In genomic region chr2:170157280-170158200, GRCm38 (mm10) we compare ENCODE assay signal across 17 mouse cellular contexts. TPM values are rescaled to one million over a fixed set of nuclear protein-coding genes. Genes with fewer than 3 reads are reported as not detected.
DNase-seq lines count a peak whose midpoint lies in the region; ATAC-seq and TF ChIP-seq lines count a peak whose summit lies in the region.
"Had no signal": no experiment of that assay in that cellular context is flagged by ENCODE, and none has a peak within 500 bp of the region (broad histone marks: within the 10 kb centered on the region; RNA-seq: fewer than 3 reads in every experiment).

No protein-coding gene starts in this region.

- peaks cover 54% of the 10 kb centered on the region for H3K4me1 ChIP-seq in lung, embryonic 15.5 days
- peaks cover 3% of the 10 kb centered on the region for H3K4me1 ChIP-seq in ES-Bruce4 (ENCODE audit: control insufficient read depth, insufficient read depth, low read length)
- peaks cover 18% of the 10 kb centered on the region for H3K4me1 ChIP-seq in intestine, embryonic 15.5 days (replicated peaks)

- no peak overlapping the region for H3K4me2 ChIP-seq in lung, embryonic 15.5 days
- no peak overlapping the region for H3K4me2 ChIP-seq in intestine, embryonic 15.5 days (replicated peaks)
- H3K4me2 ChIP-seq: embryonic facial prominence, embryonic 13.5 days; forebrain, embryonic 15.5 days had no signal

- H3K27me3 ChIP-seq in lung, embryonic 15.5 days: no peaks in the 10 kb centered on the region
- H3K27me3 ChIP-seq in ES-Bruce4 (ENCODE audit: control insufficient read depth, insufficient read depth, low read length, poor library complexity, severe bottlenecking): no peaks in the 10 kb centered on the region
- no peaks in the 10 kb centered on the region for H3K27me3 ChIP-seq in intestine, embryonic 15.5 days (replicated peaks)
- H3K27me3 ChIP-seq: embryonic facial prominence, embryonic 13.5 days; forebrain, embryonic 15.5 days; Patski had no signal

- H3K9me3 ChIP-seq in lung, embryonic 15.5 days: no peaks in the 10 kb centered on the region
- no peaks in the 10 kb centered on the region for H3K9me3 ChIP-seq in ES-Bruce4 (replicated peaks; ENCODE audit: control insufficient read depth, insufficient read depth, low read length, poor library complexity, severe bottlenecking)
- H3K9me3 ChIP-seq in intestine, embryonic 15.5 days: no peaks in the 10 kb centered on the region
- H3K9me3 ChIP-seq: embryonic facial prominence, embryonic 13.5 days; forebrain, embryonic 15.5 days had no signal

- TF ChIP-seq EP300 in ES-Bruce4 (IDR thresholded peaks at IDR 0.05; ENCODE audit: insufficient read depth, low read depth, low read length): no peak

- H3K9ac ChIP-seq in lung, embryonic 15.5 days: no peak overlapping the region
- H3K9ac ChIP-seq in ES-Bruce4 (ENCODE audit: low read depth, poor library complexity, severe bottlenecking): peak overlapping the region; percentile 54
- H3K9ac ChIP-seq in intestine, embryonic 15.5 days: no peak overlapping the region
- H3K9ac ChIP-seq: embryonic facial prominence, embryonic 13.5 days; forebrain, embryonic 15.5 days had no signal

- no peak overlapping the region for H3K4me3 ChIP-seq in lung, embryonic 15.5 days
- H3K4me3 ChIP-seq in ES-Bruce4 (ENCODE audit: low read depth, low read length): 0 out of 2 replicates have a peak overlapping the region, but pooled peaks have one; percentile 7
- no peak overlapping the region for H3K4me3 ChIP-seq in intestine, embryonic 15.5 days (replicated peaks)
- no peak overlapping the region for H3K4me3 ChIP-seq in gastrocnemius, adult 2 months
- H3K4me3 ChIP-seq: embryonic facial prominence, embryonic 13.5 days; forebrain, embryonic 15.5 days had no signal

- no peak for DNase-seq in lung, adult 18-20 months
- DNase-seq in induced T-regulatory cell, adult 2 months (ENCODE audit: low read depth): peak; percentile 71
- no peak for DNase-seq in gastrocnemius, adult 2 months
- DNase-seq in left cerebral cortex, postnatal 10 days (ENCODE audit: extremely low spot score in 1 of 2, low spot score in 2 of 2): no peak
- DNase-seq: cerebellum, adult 2 months; gastrocnemius, postnatal 25 days; left cerebral cortex, postnatal 4 days; right cerebral cortex, postnatal 4 days had no signal

- H3K36me3 ChIP-seq in lung, embryonic 15.5 days: no peaks in the 10 kb centered on the region
- H3K36me3 ChIP-seq in ES-Bruce4 (ENCODE audit: control insufficient read depth, insufficient read depth, low read length, poor library complexity, severe bottlenecking): no peaks in the 10 kb centered on the region
- H3K36me3 ChIP-seq in intestine, embryonic 15.5 days: no peaks in the 10 kb centered on the region
- H3K36me3 ChIP-seq: embryonic facial prominence, embryonic 13.5 days; forebrain, embryonic 15.5 days had no signal

- WGBS in lung, embryonic 15.5 days: 36% methylated on average over 11 of the region's 11 CpGs
- WGBS in intestine, embryonic 15.5 days: 33% methylated on average over 11 of the region's 11 CpGs

- no peak for TF ChIP-seq POLR2A in ES-Bruce4 (IDR thresholded peaks at IDR 0.05; ENCODE audit: insufficient read depth, low read length)

- intact Hi-C loops in gastrocnemius, adult 2 months (cut with DNase I): no loop called here
- intact Hi-C loops in left cerebral cortex, postnatal 10 days (cut with DNase I): no loop called here

- ATAC-seq in lung, embryonic 15.5 days (ENCODE audit: borderline replicate concordance, extremely low read depth, low FRiP score, low TSS enrichment): no peak
- ATAC-seq in megakaryocyte progenitor cell, adult 5-6 weeks (replicated peaks; ENCODE audit: poor library complexity): peak; percentile 12
- ATAC-seq in intestine, embryonic 15.5 days: no peak
- ATAC-seq: forebrain, embryonic 15.5 days; midbrain, embryonic 16.5 days; Patski had no signal

- no peak for TF ChIP-seq CTCF in ES-Bruce4 (IDR thresholded peaks at IDR 0.05; ENCODE audit: low read depth, low read length)
- TF ChIP-seq CTCF in gastrocnemius, adult 2 months (IDR thresholded peaks at IDR 0.05): no peak

- H3K27ac ChIP-seq in lung, embryonic 15.5 days: 0 out of 2 replicates have a peak overlapping the region, but pooled peaks have one; percentile 32
- peak overlapping the region; percentile 85 for H3K27ac ChIP-seq in ES-Bruce4 (ENCODE audit: insufficient read depth, low read length)
- no peak overlapping the region for H3K27ac ChIP-seq in intestine, embryonic 15.5 days
- H3K27ac ChIP-seq in gastrocnemius, adult 2 months: no peak overlapping the region
- H3K27ac ChIP-seq: embryonic facial prominence, embryonic 13.5 days; forebrain, embryonic 15.5 days; stomach, postnatal 0 days had no signal

RNA-seq across cellular contexts. Expression of gene Zfp217, which starts 9.6 kb away (rescaled TPM):
- 5.0 and 5.1 TPM in 2 replicates for polyA plus RNA-seq in lung, embryonic 15.5 days (2015; fragmentation: Nextera tagmentation; extraction: Ambion mirVana)
- 39.6 and 39.9 TPM in 2 replicates for polyA plus RNA-seq in ES-Bruce4 (2011; ENCODE audit: insufficient read depth, insufficient read length, low read depth, missing spikeins)
- total RNA-seq in megakaryocyte progenitor cell, adult 5-6 weeks (2015): 23.6 and 30.2 TPM in 2 replicates
- total RNA-seq in megakaryocyte progenitor cell, adult 5-6 weeks (2017): 30.4 and 31.2 TPM in 2 replicates
- 3.3 and 3.7 TPM in 2 replicates for polyA plus RNA-seq in intestine, embryonic 15.5 days (2015; fragmentation: Nextera tagmentation; extraction: Ambion mirVana)
- total RNA-seq in gastrocnemius, adult 2 months (2021): 1 to 10 TPM; 5.6 to 8.1 TPM
- total RNA-seq in left cerebral cortex, postnatal 10 days (2021): 1 to 10 TPM; 4.1 TPM

Comparison
In these comparisons a context has a peak if more than half of its experiments do, and no peak if none do; other contexts are left out.
1. H3K27ac ChIP-seq: peak in lung, embryonic 15.5 days (single experiment) and ES-Bruce4 (single experiment); none in intestine, embryonic 15.5 days (single experiment) and gastrocnemius, adult 2 months (single experiment).